Mouse (Mus musculus) cortical plate, adult 2 months (tissue): ENCODE data around the gene Flrt1.

Source experiments
- CTCF ChIP-seq: fragments of 200-500 bp; IDR thresholded peaks from 2 replicates; pipeline ENCODE4 v1.5.1; 2011; ENCODE audit warnings: mild to moderate bottlenecking, control low read depth, low read length; ENCODE audit not compliant: insufficient read depth; ENCODE audit errors: extremely low read depth
- POLR2A ChIP-seq: fragments of 200-500 bp; IDR thresholded peaks from 2 replicates; pipeline ENCODE4 v1.6.1; 2011; ENCODE audit warnings: mild to moderate bottlenecking, low read length, control low read depth; ENCODE audit not compliant: insufficient read depth; ENCODE audit errors: extremely low read depth

GRCm38 (mm10) chr19:7103993-7104401, 1.5 kb downstream of the Flrt1 start:
- TF ChIP-seq POLR2A (no peak), CTCF (no peak)
